Mouse (Mus musculus): ENCODE results near the gene Plbd1.

- TF ChIP-seq POLR2A (IDR thresholded peaks at IDR 0.05; ENCODE audit: low read depth, low read length) (no peak), CTCF (conservative IDR thresholded peaks at IDR 0.05; ENCODE audit: insufficient read depth, insufficient read length, low read depth, low read length) (peak; percentile 27; the same call in 1 of the 2 replicates)
These were observed 17.6 kb downstream of the Plbd1 start for GRCm38 (mm10) chr6:136644171-136644570.

All from kidney, adult 2 months (tissue).